Mouse (Mus musculus) T-helper 17 cell (primary cell): ENCODE data around the gene Calm1.
"Not testable (repeated sequence)": the region's sequence is repeated elsewhere in the genome, so short reads cannot be mapped to it uniquely, and the experiment has no call there.

Experiments
- in situ Hi-C, 2 experiments: fragments of 300-600 bp; cut with MboI, MseI; formaldehyde crosslinking; loops; 1 replicate in 1 of 2; 2 replicates in 1 of 2; pipeline ENCODE4 v1.15.1; 2025; ENCODE audit warnings: high pct_unique_total_duplicates in 2 of 2

Calm1 gene

DNA sequence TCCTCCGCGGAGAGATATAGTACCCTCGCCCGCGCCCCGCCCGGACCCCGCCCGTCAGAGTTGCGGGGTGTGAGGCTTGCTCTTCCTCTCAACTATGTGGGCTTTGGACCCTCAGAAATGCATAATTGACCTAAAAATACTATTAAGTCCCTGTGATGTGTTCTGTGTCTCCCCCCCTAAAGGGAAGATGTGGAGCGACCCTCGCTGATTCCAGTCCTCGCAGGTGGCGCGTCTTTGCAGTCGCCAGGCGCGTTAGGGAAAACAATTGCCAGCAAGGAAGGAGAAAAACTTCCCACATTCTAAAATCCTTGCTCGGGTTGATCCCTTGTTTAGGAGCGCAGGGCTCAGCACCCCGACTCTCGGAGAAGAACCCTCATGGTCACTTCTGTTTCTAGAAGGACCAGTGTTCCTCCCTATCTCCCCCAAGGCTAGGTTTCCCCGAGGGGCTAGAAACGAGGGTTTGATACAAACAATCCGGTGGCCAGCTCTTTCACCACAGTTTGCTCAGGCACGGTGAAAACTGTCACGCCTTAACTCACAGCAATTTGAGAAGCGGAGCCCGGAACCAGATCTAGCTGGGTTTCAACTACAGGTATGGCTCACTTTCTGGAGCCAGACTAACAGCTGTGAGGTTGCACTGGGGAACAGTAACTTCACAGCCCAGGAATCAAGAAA is 11.3 kb upstream of the Calm1 start:
- in situ Hi-C loops, result no loop called here

DNA sequence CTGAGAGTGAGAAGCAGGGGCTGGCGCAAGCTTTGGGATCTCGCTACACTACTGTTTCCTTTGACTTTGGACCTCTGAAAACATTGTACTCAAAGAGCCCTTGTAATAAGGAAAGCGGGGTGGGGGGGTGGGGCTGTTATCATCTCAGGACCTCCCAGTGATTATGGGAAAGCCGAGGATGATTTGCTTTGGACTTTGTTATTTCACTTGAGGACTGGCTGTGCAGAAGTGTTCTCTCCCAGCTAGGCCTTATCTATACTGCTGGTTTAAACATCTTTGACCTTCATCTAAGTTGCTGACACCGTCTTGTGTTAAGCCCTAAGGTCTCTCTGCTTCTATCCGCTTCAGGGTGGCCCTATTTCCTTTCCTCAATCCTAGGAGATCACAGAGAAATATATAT is 8.4 kb upstream of the Calm1 start:
- in situ Hi-C loops, result no loop called here

DNA sequence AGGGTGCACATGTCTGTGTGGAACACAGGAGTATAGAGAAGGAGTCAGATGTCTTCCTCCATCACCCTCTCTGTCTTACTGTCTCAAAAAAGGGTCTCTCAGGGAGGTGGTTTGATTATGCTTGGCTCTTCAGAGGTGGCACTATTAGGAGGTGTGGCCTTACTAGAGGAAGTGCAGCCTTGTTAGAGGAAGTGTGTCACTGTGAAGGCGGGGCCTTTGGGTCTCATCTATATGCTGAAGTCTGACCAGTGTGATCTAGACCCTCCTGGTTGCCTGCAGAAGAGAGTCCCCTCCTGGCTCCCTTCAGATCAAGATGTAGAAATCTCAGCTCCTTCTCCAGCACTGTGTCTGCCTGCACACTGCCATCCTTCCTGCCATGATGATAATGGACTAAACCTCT is 5.1 kb upstream of the Calm1 start:
- in situ Hi-C loops, result no loop called here

DNA sequence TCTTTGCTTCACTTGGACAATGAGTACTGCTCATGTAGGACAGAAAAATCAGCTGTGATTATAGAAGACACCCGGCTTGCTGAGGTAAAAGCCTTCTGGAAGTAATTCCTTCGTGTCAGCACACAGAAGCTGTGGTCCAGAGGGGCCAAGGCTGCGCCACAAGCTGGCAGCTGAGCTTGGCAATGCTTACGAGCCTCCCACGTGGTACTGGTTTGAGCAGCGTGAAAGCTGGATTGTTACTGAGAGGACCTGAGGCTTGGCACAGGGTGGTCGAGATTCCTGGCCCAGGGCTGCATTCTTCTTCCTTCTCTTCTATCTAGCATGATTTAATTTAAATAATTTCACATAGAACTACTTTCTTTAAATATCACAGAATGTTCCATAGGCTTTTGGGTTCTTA is 2.4 kb upstream of the Calm1 start:
- in situ Hi-C loops, result no loop called here

DNA sequence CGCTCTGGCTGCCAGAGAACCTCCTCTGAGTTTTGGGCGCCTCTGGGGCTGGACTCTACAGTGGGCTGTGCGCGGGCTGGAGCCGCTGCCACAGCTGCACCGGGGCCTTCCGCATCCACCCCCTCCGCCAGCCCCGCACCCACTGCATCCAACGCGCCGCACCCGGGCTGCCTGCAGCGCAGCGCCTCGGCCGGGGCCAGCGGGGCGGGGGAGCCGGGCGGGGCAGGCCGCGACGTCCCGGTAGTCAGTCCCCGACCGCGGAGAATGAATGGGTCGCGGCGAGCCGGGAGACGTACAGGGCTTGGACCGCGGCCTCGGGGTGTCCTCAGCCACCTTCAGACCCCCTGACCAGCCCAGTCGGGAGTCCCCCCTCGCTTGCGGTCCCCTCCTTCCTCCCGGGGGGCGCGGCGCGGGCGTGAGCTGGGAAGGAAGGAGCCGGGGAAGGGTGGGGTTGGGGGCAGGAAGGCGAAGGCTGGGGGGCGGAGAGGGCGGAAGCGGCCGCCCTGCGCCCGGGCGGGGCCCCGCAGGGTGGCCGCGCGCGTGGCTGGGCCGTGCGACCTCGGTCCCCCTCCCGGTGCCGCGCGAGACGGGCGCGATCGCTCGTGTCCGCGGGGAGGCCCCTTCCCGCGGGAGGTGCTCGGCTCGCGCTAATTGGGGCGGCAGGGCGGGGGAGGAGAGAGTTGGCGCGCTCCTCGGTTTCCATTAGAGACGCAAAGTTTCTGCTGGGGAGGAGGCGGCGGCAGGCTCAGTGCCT is 833 bp downstream of the Calm1 start:
- in situ Hi-C loops, result loop anchor here in 1 of 2 experiments (5.0 kb wide), 1 partner anchor 277 kb away; no protein-coding TSS in a partner anchor

DNA sequence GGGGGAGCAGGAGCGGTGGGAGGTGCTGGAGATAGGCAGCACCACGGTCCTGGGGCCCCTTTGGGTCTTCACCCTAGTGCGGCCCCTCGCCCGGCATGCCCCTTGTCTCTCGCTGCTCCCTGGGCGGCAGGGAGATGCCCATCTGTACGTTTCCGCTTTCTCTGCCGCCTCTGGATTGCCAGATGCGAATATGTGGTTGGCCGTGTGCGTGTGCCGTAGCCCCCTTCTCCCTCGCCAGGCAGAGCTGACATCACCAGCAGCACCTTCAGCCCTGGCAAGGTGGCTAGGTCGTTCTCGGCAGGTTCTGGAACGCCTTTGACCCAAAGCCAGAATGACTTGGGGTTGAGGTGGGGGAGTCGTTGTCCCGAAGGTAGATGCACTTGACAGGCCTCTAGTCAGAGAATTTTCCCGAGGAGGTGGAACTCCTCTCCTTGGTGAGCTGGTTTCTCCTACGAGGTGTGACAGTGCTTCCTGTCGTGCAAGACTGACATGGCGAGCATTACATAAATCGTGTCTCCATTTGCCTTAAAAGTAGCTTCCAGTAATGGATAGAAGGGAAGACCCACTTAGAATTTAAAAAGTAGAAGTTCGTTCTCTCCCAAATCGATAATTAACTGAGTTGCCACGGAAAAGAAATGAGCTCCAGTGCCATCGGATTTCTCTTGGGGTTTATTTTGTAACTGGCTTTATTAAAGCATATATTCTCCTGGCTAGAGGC is 1.6 kb downstream of the Calm1 start:
- in situ Hi-C loops, result loop anchor here in 1 of 2 experiments (5.0 kb wide), 1 partner anchor 276 kb away; no protein-coding TSS in a partner anchor

DNA sequence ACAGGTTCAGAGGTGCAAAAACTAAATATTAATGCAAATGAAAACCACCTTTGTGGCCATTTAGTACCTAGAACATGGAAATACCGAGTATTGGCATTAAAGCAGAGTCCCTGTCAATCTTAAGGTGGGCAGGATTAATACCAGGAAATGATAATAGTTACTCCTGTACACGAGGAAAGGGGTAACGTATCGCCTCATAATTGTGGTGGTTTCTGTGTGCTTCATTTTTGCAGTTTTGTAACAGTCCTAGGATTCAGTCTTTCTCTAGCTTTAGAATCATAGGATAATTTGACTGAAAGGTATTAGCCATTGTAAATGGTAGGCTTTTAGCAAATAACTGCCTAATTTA is 2.1 kb downstream of the Calm1 start:
- in situ Hi-C loops, result loop anchor here in 1 of 2 experiments (5.0 kb wide), 1 partner anchor 276 kb away; no protein-coding TSS in a partner anchor

DNA sequence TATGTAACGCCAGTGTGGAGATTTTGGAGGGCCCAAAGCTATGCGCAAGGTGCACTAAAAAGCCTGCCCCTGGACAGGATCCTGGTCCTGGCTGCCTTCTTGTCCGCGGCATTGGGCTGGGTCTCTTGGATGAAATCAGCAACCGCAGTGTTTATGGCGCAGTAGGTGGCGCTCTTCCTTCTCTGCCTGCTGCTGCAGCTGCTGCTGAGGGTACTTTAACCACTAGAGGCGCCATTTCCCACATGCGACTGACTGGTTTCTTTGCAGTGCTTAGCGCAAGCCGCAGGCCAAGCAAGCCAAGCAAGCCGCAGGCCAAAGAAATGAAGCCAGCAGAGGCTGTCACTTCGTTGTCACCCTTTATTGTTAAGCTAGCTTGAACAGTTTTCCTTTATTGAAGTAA is 2.6 kb downstream of the Calm1 start:
- in situ Hi-C loops, result loop anchor here in 1 of 2 experiments (5.0 kb wide), 1 partner anchor 275 kb away; no protein-coding TSS in a partner anchor

DNA sequence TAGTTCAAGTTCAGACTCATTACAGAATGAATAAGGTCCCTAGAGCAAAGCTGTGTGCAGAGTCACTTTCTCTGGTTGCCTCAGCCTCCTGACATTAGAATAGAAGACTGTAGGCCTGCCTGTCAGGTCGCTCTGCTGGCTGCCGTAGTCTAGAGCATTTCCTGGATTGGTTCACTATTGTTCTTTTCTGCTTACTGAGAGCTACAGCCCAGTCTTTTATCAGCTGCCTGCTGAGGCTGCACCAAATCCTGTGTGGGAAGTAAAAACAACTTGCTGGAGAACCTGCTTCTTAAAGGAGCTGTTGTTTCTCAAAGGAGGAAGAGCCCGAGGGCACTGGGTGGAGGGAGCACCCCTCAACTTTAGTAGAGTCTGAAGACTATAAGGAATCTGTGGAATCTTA is 4.5 kb downstream of the Calm1 start:
- in situ Hi-C loops, result loop anchor here in 1 of 2 experiments (5.0 kb wide), 1 partner anchor 274 kb away; no protein-coding TSS in a partner anchor

DNA sequence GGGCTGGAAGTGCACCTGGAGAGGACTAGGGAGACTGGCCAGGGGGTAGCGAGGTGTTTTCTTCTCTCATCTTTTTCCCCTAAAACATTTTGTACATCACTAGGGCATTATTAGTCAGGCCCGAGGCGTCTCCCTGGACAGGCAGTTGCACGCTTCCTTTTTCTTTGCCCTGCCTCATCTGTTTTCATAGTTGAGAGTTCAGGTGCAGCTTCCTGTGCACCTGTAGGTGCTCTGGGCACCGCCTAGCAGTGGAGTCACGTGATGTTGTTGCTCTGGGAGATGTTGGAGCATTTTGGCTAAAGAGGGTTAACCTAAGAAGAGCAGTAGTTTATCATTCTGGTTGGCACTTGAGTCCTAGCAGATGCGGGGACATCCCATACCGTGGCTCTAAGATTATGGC is 5.9 kb downstream of the Calm1 start:
- in situ Hi-C loops, result no loop called here

DNA sequence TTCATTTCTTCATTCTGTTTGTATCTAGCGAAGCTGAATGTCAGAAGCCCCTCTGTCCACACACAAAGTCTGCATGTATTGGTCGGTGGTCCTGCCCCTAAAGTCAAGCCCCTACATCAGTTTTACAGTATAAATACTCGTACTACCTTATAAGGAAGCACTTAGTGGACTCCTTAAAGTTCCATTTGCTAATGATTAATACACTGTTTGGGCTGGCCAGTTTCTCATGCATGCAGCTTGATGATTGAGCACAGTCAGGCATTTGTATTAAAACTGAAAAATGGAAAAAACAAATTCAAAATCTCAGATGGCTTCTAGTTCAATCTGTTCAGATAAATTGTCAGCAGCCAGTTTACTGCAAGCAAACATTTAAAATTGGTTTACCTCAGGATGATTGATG is 7.3 kb downstream of the Calm1 start:
- in situ Hi-C loops, result no loop called here

DNA sequence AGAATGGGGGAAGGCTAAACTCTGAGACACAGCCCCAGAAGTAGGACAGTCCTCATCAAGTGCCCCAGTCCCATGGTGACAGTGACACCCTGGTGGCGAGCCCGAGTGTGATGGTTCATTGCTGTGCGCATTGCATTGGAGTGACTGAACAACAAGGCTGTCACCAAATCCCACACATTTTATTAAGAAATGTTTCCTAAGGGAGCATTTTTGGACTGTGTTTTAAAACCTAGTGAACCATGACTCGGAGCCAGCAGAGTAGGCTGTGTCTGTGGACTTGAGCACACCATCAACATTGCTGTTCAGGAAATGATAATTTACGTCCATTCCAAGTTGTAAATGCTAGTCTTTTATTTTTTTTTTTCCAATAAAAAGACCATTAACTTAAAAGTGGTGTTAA is 7.7 kb downstream of the Calm1 start:
- in situ Hi-C loops, result no loop called here

DNA sequence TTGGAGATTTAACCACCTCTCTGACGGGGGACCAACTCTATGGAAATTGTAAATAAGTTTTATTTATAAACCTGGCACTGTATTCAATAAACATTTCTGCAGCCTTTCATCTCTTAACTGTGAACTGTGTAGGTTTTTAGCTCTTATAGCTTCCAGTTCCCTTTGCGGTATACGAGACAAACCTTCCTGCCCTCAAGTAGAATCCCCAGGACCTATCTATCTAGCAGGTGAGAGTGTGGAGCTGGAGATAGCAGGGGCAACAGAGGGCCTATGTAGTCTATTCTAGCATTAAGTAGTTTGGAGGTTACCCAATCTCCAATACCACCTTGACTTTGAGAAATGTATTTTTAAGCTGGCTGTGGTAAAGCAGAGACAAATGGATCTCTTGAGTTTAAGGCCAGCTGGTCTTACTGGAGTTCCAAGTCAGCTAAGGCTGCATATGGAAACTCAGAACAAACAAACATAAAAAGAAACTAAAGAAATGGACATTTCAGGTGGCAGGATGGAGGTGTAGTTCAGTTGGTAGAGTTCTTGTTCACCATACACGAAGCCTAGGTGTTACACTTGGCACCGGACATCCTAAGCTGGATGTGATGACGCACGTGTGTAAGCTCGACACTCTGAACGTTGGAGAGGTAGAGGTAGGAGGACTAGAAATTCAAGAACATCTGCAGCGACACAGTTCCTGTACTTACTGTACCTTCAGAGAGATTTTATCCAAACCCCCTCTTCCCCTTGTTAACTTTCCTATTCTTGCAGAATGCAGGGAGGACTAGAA is 10.7 kb downstream of the Calm1 start:
- in situ Hi-C loops, result no loop called here

DNA sequence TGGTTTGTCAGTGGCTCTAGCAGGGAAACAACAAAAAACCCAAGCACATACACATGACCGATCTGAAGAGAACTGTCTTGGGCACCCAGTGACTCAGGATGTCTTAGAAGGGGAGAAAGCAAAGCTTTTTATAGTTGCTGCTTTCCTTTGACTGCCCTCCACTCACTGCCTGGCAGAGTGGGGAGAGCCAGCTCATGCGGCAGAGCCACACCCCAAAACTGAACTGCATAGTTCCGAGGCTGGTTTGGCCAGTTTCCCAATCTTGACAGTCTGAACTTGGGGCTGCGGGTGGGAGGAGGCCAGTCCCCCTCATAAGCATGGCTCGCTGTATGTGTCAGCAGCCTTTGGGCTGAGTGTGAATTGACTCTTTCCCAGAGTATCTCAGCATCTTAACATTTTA is 11.7 kb downstream of the Calm1 start:
- in situ Hi-C loops, result no loop called here

DNA sequence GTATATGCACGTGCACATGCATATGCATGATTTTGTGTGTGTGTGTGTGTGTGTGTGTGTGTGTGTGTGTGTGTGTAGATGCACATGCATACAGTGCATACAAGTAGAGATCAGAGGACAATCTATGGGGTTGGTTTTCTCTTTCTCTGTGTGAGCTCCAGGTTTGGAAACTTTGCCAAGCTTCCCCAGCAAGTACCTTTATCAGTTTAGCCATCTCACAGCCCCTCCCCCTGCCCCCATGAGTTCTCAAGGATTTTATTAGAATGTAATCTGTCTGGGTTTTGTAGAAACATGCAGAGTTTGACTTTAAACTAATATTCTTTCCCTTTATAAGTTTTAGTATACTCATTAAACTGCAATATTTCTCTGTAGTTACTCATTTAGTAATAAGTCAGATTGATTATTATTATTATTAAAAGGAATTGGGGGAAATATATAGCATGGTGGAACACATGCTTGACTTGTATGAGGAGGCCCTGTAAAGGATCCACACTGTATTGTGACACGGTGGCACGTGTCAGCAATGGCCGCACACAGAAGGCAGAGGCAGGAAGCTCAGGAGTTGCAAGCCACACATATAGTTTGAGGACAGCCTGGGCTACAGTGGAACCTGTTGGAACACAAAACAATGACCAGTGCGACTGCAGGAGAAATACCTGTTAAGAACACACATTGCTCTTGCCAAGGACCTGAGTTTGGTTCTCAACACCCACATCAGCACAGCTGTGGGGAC is 12.4 kb downstream of the Calm1 start:
- in situ Hi-C loops, result no loop called here

DNA sequence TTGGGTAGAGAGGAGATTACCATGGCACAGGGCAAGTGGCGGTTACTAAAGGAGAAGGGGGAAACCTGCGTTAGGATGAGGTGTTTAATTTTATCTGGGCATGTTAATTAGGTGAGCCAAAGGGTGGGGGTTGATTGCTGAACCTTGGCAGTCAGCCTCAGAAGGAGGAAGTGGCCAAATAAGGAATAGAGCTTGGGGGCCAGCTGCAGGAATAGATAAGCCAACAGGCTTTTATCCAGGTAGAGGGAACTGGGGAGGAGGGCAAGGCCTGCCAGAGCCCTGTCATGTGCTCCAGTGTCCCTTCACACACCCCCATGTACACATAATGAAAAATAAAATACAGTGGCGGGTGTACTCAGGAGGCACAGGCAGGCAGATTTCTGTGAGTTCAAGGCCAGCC is 13.2 kb downstream of the Calm1 start:
- in situ Hi-C loops, result no loop called here

DNA sequence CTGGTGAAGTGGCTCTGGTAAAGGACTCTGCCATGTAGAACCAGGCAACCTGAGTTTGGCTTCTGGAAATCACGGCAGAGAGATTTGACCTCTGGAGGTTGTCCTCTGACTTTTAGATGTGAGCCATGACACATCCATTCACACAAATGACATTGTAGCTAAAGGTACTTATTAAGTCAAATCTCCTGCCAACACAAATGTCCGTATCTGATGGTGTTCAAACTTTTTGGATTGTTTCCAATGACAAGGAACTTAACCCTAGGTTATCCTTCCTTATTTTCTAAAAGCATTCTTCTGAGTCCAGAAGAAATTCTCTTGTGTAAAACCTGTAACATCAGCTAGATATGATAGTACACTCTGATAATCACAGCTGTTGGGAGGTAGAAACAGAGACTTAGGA is 13.9 kb downstream of the Calm1 start:
- in situ Hi-C loops, result no loop called here

DNA sequence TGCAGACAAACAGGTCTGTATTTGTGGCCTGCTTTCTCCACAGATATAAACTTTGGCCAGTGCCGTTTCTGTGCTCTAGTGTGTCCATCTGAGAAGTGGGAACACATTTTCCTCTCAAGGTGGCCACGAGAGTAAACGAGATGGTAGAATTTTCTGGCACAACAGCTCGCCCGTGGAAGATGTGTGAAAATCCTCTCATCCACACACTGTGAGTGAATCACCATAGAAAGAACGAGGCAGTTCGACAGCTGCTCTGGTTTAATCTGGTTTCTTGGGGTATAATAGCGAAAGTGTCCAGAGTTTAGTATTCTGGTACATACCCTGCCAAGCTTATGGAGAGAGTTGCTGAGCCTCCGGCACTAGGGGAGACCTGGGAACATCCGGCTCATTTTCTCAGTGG is 14.9 kb downstream of the Calm1 start:
- in situ Hi-C loops, result no loop called here

DNA sequence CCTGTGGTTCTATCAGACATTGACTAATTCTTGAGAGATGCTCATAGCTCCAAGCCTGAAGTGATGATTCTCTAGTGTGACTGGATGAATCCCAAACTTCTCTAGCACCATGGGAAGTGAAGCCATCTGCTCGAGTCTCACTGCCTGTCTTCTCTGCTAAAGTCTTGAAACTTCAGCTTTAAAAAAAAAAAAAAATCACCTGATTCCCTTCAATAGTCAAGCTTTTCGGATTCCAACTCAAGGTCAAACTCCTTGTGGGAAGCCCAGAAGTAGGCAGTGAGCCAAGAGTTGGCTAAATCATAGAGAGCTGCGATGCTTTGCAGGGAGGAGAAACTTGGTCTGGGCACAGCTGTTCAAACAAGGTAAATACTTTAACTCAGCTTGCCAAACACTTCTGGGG is 15.5 kb downstream of the Calm1 start:
- in situ Hi-C loops, result no loop called here

DNA sequence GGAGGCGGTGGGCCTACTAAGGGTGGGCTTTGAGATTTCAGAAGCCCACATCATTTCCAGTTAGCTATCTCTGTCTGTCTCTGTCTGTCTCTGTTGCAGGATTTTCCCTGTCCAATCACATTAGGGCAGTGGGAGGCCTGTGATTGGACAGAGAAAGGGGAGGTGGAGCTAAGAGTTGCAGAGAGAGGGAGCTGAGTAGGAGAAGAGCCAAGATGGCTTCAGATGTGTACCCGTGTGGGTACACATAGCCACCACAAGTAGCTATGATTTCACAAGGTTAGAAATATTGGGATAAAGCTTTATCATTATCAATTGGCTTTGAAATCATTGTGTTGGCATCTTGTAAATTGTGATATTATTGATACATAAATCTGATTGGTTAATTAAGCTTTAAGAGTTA is 17.9 kb downstream of the Calm1 start:
- in situ Hi-C loops, result not testable (repeated sequence)

DNA sequence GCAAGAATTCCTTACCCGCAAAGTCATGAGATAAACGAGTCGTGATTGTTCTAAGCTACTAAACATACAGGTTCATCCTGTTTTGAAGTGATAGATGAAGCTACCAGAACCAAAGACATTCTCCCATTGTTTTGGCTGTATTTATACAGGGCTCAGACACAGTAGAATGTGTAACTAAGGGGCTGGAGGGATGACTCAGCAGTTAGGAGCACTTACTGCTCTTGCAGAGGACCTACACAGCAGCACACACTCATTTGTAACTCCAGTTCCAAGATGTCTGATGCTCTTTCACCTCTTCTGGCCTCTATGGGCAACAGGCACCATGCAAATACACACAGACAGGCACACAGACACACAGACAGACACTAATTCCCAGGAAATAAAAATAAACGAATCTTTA is 20.8 kb downstream of the Calm1 start:
- in situ Hi-C loops, result loop anchor here in 1 of 2 experiments (5.0 kb wide), 1 partner anchor 52 kb away; no protein-coding TSS in a partner anchor
